Mouse (Mus musculus) testis, adult 2 months (tissue): Measurements from ENCODE around the gene Yap1.

Source experiments
- CTCF ChIP-seq: fragments of 200-500 bp; IDR thresholded peaks from 2 replicates; pipeline ENCODE4 v1.5.1; 2012; ENCODE audit warnings: low read depth, mild to moderate bottlenecking, inconsistent platforms, low read length, moderate library complexity; ENCODE audit not compliant: control insufficient read depth, insufficient read depth, insufficient replicate concordance
- POLR2A ChIP-seq: fragments of 200-500 bp; IDR thresholded peaks from 2 replicates; pipeline ENCODE4 v1.6.1; 2012; ENCODE audit warnings: low read depth, mild to moderate bottlenecking, inconsistent platforms, low read length, moderate library complexity; ENCODE audit not compliant: control insufficient read depth

- TF ChIP-seq POLR2A = no peak
- no peak for TF ChIP-seq CTCF
Observed at GRCm38 (mm10) chr9:7990897-7991296, 13.5 kb downstream of the Yap1 start.
